Mouse (Mus musculus) liver, postnatal 0 days (tissue): ENCODE measurements around the gene Shisal2a.

ENCODE experiments used
- CTCF ChIP-seq: sonication (generic); IDR thresholded peaks from 2 replicates; pipeline ENCODE4 v1.5.1; 2016; ENCODE audit warnings: antibody characterized with exemption, low read depth
- EP300 ChIP-seq: IDR thresholded peaks from 2 replicates; pipeline ENCODE4 v1.6.1; 2016; ENCODE audit warnings: antibody characterized with exemption, low read depth, mild to moderate bottlenecking

DNA sequence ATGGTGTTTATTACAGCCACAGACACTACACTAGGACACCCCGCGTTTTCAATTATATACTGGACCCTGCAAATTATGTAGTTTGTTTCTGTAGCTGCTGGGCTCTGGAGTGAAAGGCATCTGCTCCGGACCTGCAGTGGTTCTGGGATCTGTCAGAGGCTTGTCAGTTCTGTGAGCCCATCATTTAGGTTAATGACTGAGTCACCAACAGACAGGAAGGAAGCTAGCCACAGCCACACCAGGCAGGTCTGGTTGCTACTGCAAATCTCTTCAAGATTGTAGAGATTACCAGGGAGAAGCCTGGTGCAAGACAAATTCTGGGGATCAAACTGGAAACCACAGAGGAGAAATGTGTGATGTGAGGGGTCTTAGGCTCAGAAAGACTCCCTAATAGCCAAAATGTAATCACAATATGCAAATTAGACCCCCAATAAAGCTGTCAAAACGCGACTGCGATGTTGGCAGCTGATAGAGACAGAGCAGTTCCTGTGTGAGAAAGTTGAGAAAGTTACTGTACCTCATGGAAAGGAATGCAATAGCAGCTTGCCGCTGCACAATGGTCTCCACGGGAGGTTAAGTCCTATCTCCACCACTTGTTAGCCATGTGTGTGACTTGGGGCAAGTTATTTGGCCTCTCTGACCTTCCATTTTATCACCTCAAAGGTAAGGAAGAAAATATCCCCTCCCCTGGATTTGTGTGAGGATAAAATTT is 33.2 kb downstream of the Shisal2a start:
- no peak for TF ChIP-seq CTCF
- TF ChIP-seq EP300 = no peak
